Mouse (Mus musculus) lung, postnatal 0 days (tissue): ENCODE data around the gene Cog2. TPM values are rescaled to one million over a fixed set of nuclear protein-coding genes. Genes with fewer than 3 reads are reported as not detected.
A peak's percentile ranks its signal among the peaks of the same experiment; 100 is the strongest.

ENCODE experiments used
- ATAC-seq: fragments of 200-750 bp; cut with Nextera tagmentation; 2 replicates; pipeline ENCODE4 v1.8.0; 2017; ENCODE audit warnings: moderate library complexity
- DNase-seq: peaks from one replicate; pipeline ENCODE4 v3.0.0-alpha.2; 2016; ENCODE audit warnings: low spot score
- H3K27ac ChIP-seq: fragments of 300-500 bp; sonication (generic); 2 replicates; pipeline ENCODE4 v1.5.1; 2014; ENCODE audit warnings: antibody characterized with exemption, mild to moderate bottlenecking, low read length, mixed read lengths
- H3K27me3 ChIP-seq: fragments of 300-500 bp; sonication (generic); replicated peaks from 2 replicates; pipeline ENCODE4 v1.6.1; 2014; ENCODE audit warnings: low read length, mixed read lengths; ENCODE audit not compliant: insufficient read depth
- H3K36me3 ChIP-seq: fragments of 300-500 bp; sonication (generic); 2 replicates; pipeline ENCODE4 v1.6.1; 2014; ENCODE audit warnings: low read length, mixed read lengths; ENCODE audit not compliant: insufficient read depth
- H3K4me1 ChIP-seq: fragments of 300-500 bp; sonication (generic); 2 replicates; pipeline ENCODE4 v1.6.1; 2014; ENCODE audit warnings: antibody characterized with exemption, low read depth, low read length, mixed read lengths; ENCODE audit not compliant: insufficient read depth
- H3K4me2 ChIP-seq: fragments of 300-500 bp; sonication (generic); replicated peaks from 2 replicates; pipeline ENCODE4 v1.6.1; 2014; ENCODE audit warnings: low read depth, mild to moderate bottlenecking, low read length, moderate library complexity, mixed read lengths
- H3K4me3 ChIP-seq: fragments of 300-500 bp; sonication (generic); 2 replicates; pipeline ENCODE4 v1.5.1; 2014; ENCODE audit warnings: low read depth, low read length
- H3K9ac ChIP-seq: fragments of 300-500 bp; sonication (generic); replicated peaks from 2 replicates; pipeline ENCODE4 v1.6.1; 2014; ENCODE audit warnings: low read depth, mild to moderate bottlenecking
- H3K9me3 ChIP-seq: fragments of 300-500 bp; sonication (generic); 2 replicates; pipeline ENCODE4 v1.6.1; 2016; ENCODE audit warnings: low read length, mixed read lengths
- CTCF ChIP-seq: IDR thresholded peaks from 2 replicates; pipeline ENCODE4 v1.5.1; 2016; ENCODE audit warnings: antibody characterized with exemption, mild to moderate bottlenecking
- EP300 ChIP-seq: IDR thresholded peaks from 2 replicates; pipeline ENCODE4 v1.6.1; 2016; ENCODE audit warnings: antibody characterized with exemption, mild to moderate bottlenecking, control low read depth
- WGBS: fragments of 180-500 bp; shearing (Covaris S2); extraction: QIAGEN DNeasy Blood & Tissue Kit; methylation state at CpG from one replicate; pipeline ENCODE4 v1.1.7; 2014; 5-methylcytosine and 5-hydroxymethylcytosine counted together
- polyA plus RNA-seq: library from polyadenylated mRNA; unstranded; fragments of >200 nt; fragmentation: Nextera tagmentation; extraction: Ambion mirVana; gene quantifications from 2 replicates; pipeline ENCODE4 v1.2.1, GENCODE M21; 2015

The Cog2 gene
- polyA plus RNA-seq, 1 experiment from 2014 or later = 24.5 TPM

- Histone ChIP-seq H3K4me2 (no peak within 1 kb of the TSS), H3K9ac (no peak within 1 kb of the TSS), H3K9me3 (no peaks in the 10 kb centered on the region), H3K27me3 (no peaks in the 10 kb centered on the region), H3K36me3 (no peaks in the 10 kb centered on the region), H3K4me3 (no peak within 1 kb of the TSS), H3K4me1 (no peaks in the 10 kb centered on the region), H3K27ac (no peak within 1 kb of the TSS)
- ATAC-seq = no peak
- WGBS = 69% methylated on average over 8 of the region's 8 CpGs
- TF ChIP-seq CTCF (no peak), EP300 (no peak)
- DNase-seq = no peak
These were observed 55.2 kb downstream of the Cog2 start, which contains the start of gene Capn9 for GRCm38 (mm10) chr8:124575811-124576210. Gene Capn9 (plus strand): TSS chr8:124576111.

GRCm38 (mm10) chr8:124576751-124577150, 56.2 kb downstream of the Cog2 start:
- no peaks in the 10 kb centered on the region for H3K4me1 ChIP-seq
- H3K9me3 ChIP-seq = no peaks in the 10 kb centered on the region
- no peaks in the 10 kb centered on the region for H3K36me3 ChIP-seq
- no peak overlapping the region for H3K4me3 ChIP-seq
- ATAC-seq (peak; percentile 58), DNase-seq (peak; percentile 68)
- H3K27me3 ChIP-seq = no peaks in the 10 kb centered on the region
- H3K9ac ChIP-seq = no peak overlapping the region
- TF ChIP-seq EP300 (no peak), CTCF (no peak)
- H3K4me2 ChIP-seq = no peak overlapping the region
- 38% methylated on average over 1 of the region's 1 CpGs for WGBS
- H3K27ac ChIP-seq = no peak overlapping the region

DNA sequence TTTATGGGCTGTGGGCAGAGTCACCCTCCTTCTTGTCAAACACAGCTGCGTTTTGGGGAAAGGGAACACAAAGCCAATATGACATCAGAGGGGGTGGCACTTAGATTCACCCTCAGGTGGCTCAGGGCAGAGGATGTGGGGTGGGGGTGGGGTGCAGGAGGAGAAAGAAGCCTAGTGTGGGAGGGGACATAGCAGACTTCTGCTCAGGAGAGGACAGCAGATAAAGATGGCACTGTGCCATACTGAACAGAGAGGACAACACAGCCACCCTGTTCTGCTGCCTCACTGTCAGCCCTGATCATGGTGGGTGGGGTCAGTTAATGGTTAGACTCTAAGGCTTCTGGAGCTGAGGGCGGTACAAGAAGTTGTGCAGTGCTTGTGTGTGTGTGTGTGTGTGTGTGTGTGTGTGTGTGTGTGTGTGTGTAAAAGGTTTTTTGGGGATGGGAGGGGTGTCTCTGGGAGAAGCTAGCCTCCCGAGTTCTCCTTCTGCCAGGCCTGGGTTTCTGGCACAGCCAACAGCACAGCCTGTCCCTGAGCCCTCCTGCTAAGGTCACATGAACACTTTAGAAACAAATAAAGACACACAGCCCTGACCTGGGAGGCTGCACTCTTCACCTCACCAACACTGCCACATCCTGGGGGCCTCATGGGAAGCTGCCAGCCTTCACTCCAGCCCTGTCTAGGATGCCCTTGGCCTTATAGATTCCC, 65.3 kb downstream of the Cog2 start:
- Histone ChIP-seq H3K4me3 (no peak overlapping the region), H3K9me3 (no peaks in the 10 kb centered on the region), H3K36me3 (no peaks in the 10 kb centered on the region), H3K27ac (no peak overlapping the region), H3K9ac (no peak overlapping the region), H3K4me1 (no peaks in the 10 kb centered on the region), H3K4me2 (no peak overlapping the region), H3K27me3 (no peaks in the 10 kb centered on the region)
- peak; percentile 50 for DNase-seq
- TF ChIP-seq EP300 (peak; percentile 30; the same call in 1 of the 2 replicates), CTCF (no peak)
- peak; percentile 67 for ATAC-seq
- 39% methylated on average over 3 of the region's 3 CpGs for WGBS

DNA sequence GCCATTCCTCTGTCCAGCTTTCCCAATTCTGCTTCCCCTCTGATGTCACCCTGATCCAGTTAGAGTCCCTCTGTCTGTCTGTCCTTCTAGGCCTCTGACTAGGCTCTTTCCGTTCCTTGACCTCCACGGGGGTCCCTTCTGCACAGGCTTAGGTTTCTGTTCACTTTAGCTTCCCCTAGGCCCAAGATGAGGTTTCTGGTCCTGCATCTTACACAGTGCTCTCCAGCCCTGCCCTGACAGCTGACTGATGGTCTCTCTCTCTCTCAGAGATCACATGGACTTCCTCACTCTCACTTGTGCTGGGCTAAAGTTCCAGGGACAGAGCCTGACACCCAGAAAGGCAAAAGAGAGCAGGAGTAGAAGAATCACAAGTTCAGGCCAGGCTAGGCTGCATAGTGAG, 66.0 kb downstream of the Cog2 start:
- Histone ChIP-seq H3K4me3 (no peak overlapping the region), H3K9me3 (no peaks in the 10 kb centered on the region), H3K4me1 (no peaks in the 10 kb centered on the region), H3K4me2 (no peak overlapping the region), H3K27ac (no peak overlapping the region), H3K27me3 (no peaks in the 10 kb centered on the region), H3K9ac (no peak overlapping the region), H3K36me3 (no peaks in the 10 kb centered on the region)
- TF ChIP-seq EP300 = no peak
- TF ChIP-seq CTCF = no peak
- 84% methylated on average over 2 of the region's 2 CpGs for WGBS
- ATAC-seq = no peak
- DNase-seq = peak; percentile 19

- H3K36me3 ChIP-seq = no peaks in the 10 kb centered on the region
- DNase-seq (no peak), ATAC-seq (no peak)
- no peak overlapping the region for H3K9ac ChIP-seq
- no peaks in the 10 kb centered on the region for H3K9me3 ChIP-seq
- no peak overlapping the region for H3K27ac ChIP-seq
- no peak overlapping the region for H3K4me2 ChIP-seq
- TF ChIP-seq EP300 = no peak
- no peak for TF ChIP-seq CTCF
- no peaks in the 10 kb centered on the region for H3K27me3 ChIP-seq
- no peak overlapping the region for H3K4me3 ChIP-seq
- H3K4me1 ChIP-seq = no peaks in the 10 kb centered on the region
- WGBS = 50% methylated on average over 4 of the region's 4 CpGs
These were observed 68.8 kb downstream of the Cog2 start for GRCm38 (mm10) chr8:124589393-124589792.

Other genes with a start within 250 kb of the Cog2 start
- 5.0 and 5.6 TPM in 2 replicates for gene Pgbd5, start 81.1 kb upstream of the Cog2 start, polyA plus RNA-seq
- gene Agt, start 48.9 kb downstream of the Cog2 start, polyA plus RNA-seq = 101 and 133 TPM in 2 replicates
- 0.11 and 0.16 TPM in 2 replicates for gene Capn9, start 55.3 kb downstream of the Cog2 start, polyA plus RNA-seq
- 25.2 and 26.0 TPM in 2 replicates for gene 2310022B05Rik, start 142.6 kb downstream of the Cog2 start, polyA plus RNA-seq
- 24.0 and 30.7 TPM in 2 replicates for gene Ttc13, start 201.2 kb downstream of the Cog2 start, polyA plus RNA-seq
- gene Arv1, start 201.4 kb downstream of the Cog2 start, polyA plus RNA-seq = 14.6 and 15.0 TPM in 2 replicates
- 3.0 and 3.9 TPM in 2 replicates for gene Fam89a, start 231.1 kb downstream of the Cog2 start, polyA plus RNA-seq